Mouse (Mus musculus) cortical plate, adult 2 months (tissue): ENCODE measurements around the gene Sptlc3.

Source experiments
- CTCF ChIP-seq: fragments of 200-500 bp; IDR thresholded peaks from 2 replicates; pipeline ENCODE4 v1.5.1; 2011; ENCODE audit warnings: mild to moderate bottlenecking, control low read depth, low read length; ENCODE audit not compliant: insufficient read depth; ENCODE audit errors: extremely low read depth
- POLR2A ChIP-seq: fragments of 200-500 bp; IDR thresholded peaks from 2 replicates; pipeline ENCODE4 v1.6.1; 2011; ENCODE audit warnings: mild to moderate bottlenecking, low read length, control low read depth; ENCODE audit not compliant: insufficient read depth; ENCODE audit errors: extremely low read depth

GRCm38 (mm10) chr2:139608810-139609209 is 115.1 kb downstream of the Sptlc3 start:
- TF ChIP-seq CTCF (no peak), POLR2A (no peak)
